Mouse (Mus musculus) erythroblast, embryonic 14.5 days (primary cell): ENCODE results near the gene Smarca4. TPM values are rescaled to one million over a fixed set of nuclear protein-coding genes. Genes with fewer than 3 reads are reported as not detected.

ENCODE experiments used
- H3K27me3 ChIP-seq: 2 replicates; pipeline ENCODE4 v1.6.1; 2012; ENCODE audit warnings: inconsistent platforms; ENCODE audit not compliant: control insufficient read depth
- H3K36me3 ChIP-seq: 2 replicates; pipeline ENCODE4 v1.6.1; 2012; ENCODE audit warnings: mild to moderate bottlenecking, inconsistent platforms; ENCODE audit not compliant: control insufficient read depth
- H3K4me1 ChIP-seq: 2 replicates; pipeline ENCODE4 v1.6.1; 2012; ENCODE audit warnings: inconsistent platforms; ENCODE audit not compliant: control insufficient read depth
- H3K4me3 ChIP-seq: replicated peaks from 2 replicates; pipeline ENCODE3; 2012; ENCODE audit warnings: moderate library complexity, mild to moderate bottlenecking, inconsistent platforms
- H3K9me3 ChIP-seq: 2 replicates; pipeline ENCODE4 v1.6.1; 2012; ENCODE audit warnings: low read length, inconsistent platforms, mixed read lengths; ENCODE audit not compliant: control insufficient read depth
- GATA1 ChIP-seq: IDR thresholded peaks from 2 replicates; pipeline ENCODE4 v1.6.1; 2012; ENCODE audit warnings: low read length, inconsistent platforms, mixed read lengths
- TAL1 ChIP-seq: IDR thresholded peaks from 3 replicates; pipeline ENCODE4 v1.6.1; 2012; ENCODE audit warnings: low read length, inconsistent platforms, mixed read lengths
- polyA plus RNA-seq: library from polyadenylated mRNA; stranded (reverse); fragments of >175 nt; gene quantifications from 2 replicates; pipeline ENCODE4 v1.2.3, GENCODE M21; 2012

Smarca4 gene
- polyA plus RNA-seq, 1 experiment, result 11.3 TPM

DNA sequence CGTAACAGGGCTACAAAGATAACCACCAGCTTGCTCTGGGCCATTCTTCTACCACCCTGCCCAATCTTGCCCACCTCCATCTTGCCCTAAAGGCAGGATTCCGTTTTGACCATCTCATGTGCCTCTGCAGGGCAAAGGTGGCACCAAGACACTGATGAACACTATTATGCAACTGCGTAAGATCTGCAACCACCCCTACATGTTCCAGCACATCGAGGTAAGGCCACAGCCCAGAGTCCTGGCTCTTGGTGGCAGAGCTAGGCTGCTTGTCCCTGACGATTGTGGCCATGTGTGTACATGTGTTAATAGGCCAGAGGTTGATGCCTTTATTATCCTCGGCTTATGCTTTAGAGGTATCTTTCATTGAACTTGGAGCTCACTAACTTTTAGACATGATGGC, 54.4 kb downstream of the Smarca4 start:
- TF ChIP-seq TAL1 (no peak), GATA1 (no peak)
- Histone ChIP-seq H3K4me1 (no peaks in the 10 kb centered on the region), H3K9me3 (no peaks in the 10 kb centered on the region), H3K36me3 (peaks cover 100% of the 10 kb centered on the region), H3K27me3 (no peaks in the 10 kb centered on the region), H3K4me3 (no peak overlapping the region)

DNA sequence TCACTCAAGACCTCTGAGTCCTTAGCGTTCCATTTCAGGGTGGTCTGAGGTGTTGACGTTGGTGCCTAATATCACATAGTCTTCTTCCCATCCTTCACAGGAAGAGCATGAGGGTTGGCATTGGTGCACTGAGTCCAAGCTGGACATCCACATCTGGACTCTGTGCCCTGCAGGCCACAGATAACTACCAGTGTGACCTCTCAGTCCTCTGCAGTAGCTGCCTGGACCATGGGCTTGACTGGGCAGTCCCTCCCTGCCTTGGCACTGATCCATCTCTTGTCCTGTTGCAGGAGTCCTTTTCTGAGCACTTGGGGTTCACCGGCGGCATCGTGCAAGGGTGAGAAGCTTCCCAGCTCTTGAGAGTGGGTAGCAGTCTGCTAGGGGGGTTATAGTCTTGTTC, 55.8 kb downstream of the Smarca4 start:
- TF ChIP-seq TAL1 (no peak), GATA1 (no peak)
- peaks cover 100% of the 10 kb centered on the region for H3K36me3 ChIP-seq

DNA sequence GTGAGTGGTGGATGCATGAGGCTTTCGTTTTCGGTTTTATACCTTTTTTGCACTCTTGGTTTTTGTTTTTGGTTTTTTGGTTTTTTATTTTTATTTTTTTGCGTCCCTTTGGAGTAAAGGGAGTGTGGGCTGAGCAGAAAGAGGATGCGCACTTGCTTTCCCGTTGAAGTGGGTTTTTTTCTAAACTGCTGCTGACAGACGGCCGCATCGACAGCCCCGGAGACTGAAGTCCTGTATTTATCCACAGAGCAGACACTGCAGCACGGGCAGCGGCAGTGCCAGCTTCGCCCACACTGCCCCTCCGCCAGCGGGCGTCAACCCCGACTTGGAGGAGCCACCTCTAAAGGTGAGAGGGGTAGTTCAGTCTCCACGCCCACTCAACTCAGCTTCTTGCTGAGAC, 61.7 kb downstream of the Smarca4 start:
- no peak for TF ChIP-seq TAL1
- TF ChIP-seq GATA1, result no peak
- H3K4me3 ChIP-seq, result no peak overlapping the region
- no peaks in the 10 kb centered on the region for H3K27me3 ChIP-seq
- no peaks in the 10 kb centered on the region for H3K4me1 ChIP-seq
- peaks cover 94% of the 10 kb centered on the region for H3K36me3 ChIP-seq
- H3K9me3 ChIP-seq, result no peaks in the 10 kb centered on the region

More for the DNA sequence above, 55.8 kb downstream of the Smarca4 start:
- no peak overlapping the region for H3K4me3 ChIP-seq
- no peaks in the 10 kb centered on the region for H3K27me3 ChIP-seq
- H3K9me3 ChIP-seq, result no peaks in the 10 kb centered on the region
- H3K4me1 ChIP-seq, result no peaks in the 10 kb centered on the region

DNA sequence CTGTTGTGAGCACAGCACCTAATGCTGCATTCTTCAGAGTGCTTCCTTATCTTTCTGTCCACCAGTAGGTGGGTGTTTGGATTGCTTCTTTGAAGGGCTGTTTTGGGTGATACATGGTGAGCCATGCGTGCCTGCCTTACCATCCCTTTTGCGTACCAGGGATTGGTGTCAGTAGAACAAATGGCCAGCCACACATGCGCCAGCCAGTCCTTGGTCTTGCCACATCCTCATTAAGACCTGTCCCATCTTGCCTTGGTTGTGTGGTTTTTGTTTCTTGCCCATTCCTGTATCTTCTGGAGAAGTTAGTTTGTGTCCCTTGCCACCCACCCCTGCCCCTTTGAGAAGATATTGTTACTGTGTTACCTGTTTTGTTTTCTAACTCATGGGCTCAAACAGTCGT, 64.5 kb downstream of the Smarca4 start:
- no peak for TF ChIP-seq TAL1
- no peak for TF ChIP-seq GATA1
- Histone ChIP-seq H3K9me3 (no peaks in the 10 kb centered on the region), H3K36me3 (peaks cover 94% of the 10 kb centered on the region), H3K4me3 (no peak overlapping the region), H3K4me1 (no peaks in the 10 kb centered on the region), H3K27me3 (no peaks in the 10 kb centered on the region)

DNA sequence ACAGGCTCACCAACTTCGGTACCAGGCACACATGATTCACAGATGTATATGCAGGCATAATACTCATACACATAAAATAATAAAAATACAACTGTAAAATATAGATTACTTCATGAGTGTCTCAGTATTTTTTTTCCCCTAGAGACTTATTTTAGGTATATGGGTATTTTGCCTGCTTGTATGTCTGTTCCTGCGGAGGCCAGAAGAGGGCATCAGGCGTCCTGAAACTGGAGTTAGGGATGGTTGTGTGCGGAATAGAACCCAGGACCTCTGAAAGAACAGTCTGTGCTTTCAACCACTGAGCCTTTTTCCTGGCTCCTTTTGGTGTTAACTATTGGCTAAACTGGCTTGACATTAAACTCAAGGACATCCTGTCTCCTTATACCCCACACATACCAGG, 66.9 kb downstream of the Smarca4 start:
- no peak overlapping the region for H3K4me3 ChIP-seq
- H3K36me3 ChIP-seq, result peaks cover 94% of the 10 kb centered on the region
- no peaks in the 10 kb centered on the region for H3K4me1 ChIP-seq
- H3K9me3 ChIP-seq, result no peaks in the 10 kb centered on the region
- TF ChIP-seq GATA1, result no peak
- TF ChIP-seq TAL1, result no peak
- H3K27me3 ChIP-seq, result no peaks in the 10 kb centered on the region

DNA sequence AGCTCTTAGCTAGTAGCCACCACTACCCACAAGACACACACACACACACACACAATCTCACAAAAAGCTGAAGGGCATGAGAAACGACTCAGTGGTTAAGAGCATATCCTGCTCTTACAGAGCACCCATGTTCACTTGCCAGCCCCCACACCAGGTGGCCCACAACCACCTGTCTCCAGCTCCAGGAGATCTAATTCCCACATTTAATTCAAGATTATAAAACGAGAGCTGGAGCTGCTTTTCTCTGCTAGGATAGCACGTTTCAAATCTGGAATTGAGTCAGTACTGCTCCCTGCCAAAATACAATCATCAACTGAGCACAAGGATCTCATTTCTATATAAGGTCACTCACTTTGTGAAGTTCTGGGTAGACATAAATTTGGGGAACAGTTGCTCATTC, 67.9 kb downstream of the Smarca4 start:
- no peaks in the 10 kb centered on the region for H3K9me3 ChIP-seq
- H3K36me3 ChIP-seq, result peaks cover 94% of the 10 kb centered on the region
- no peaks in the 10 kb centered on the region for H3K27me3 ChIP-seq
- H3K4me1 ChIP-seq, result no peaks in the 10 kb centered on the region
- TF ChIP-seq GATA1 (no peak), TAL1 (no peak)
- H3K4me3 ChIP-seq, result no peak overlapping the region

DNA sequence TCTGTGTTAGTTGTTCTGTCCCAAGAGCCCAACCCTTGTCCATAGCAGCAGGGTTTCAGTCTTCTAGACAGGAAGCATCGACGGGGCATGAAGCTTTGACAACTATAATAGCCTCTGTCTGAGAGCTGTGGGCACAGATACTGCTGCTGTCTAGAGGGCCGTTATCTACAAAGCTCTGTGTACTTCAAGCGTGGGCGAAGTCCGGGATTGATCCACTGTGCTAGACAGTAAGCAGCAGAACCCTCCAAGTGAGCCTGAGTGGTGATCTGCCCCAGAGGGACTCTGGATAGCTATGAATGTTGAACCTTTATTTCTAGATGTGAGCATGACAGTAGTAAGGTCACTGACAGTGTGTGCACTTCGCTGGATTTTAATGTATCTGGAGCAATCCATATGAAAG, 72.6 kb downstream of the Smarca4 start:
- no peaks in the 10 kb centered on the region for H3K9me3 ChIP-seq
- peaks cover 94% of the 10 kb centered on the region for H3K36me3 ChIP-seq
- no peak overlapping the region for H3K4me3 ChIP-seq
- no peaks in the 10 kb centered on the region for H3K4me1 ChIP-seq
- TF ChIP-seq GATA1, result no peak
- no peak for TF ChIP-seq TAL1
- no peaks in the 10 kb centered on the region for H3K27me3 ChIP-seq

DNA sequence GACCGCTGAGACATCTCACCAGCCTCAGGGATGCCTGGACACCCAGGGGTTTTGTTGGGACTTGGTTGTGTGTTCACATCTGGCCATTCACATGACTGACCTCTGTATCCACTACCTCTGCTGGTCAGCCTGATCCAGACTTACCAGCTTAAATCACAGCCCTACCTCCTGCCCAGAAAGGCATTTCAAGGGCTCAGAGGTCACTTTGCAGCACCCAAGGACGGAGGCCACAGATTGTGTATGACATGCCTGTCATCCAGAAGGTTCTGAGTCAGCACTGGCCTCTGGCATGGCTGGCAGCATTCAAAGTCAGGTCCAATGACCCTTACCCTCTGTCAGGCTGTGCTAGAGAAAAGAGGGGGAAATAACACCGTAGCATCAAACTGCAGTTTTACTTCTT, 74.1 kb downstream of the Smarca4 start:
- Histone ChIP-seq H3K27me3 (no peaks in the 10 kb centered on the region), H3K36me3 (peaks cover 93% of the 10 kb centered on the region), H3K4me3 (no peak overlapping the region), H3K9me3 (no peaks in the 10 kb centered on the region), H3K4me1 (no peaks in the 10 kb centered on the region)
- TF ChIP-seq TAL1, result no peak
- no peak for TF ChIP-seq GATA1

DNA sequence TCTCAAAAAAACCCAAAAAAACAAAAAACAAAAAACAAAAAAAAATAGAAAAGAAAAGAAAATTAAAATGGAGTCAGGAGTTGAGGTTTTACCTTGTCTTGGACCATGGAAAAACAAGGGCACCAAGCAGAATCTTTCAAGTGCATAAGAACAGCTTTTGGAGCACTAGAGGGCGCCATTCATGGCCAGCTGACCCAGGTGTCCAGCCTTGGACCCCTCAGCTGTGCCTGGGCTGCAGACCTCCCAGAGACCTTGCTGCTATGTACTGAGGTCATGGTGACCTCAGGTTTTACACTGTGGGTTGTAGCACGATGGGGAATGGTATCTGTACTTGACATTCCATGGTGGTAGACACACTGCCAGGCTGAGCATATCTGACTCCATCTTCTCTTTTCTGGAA, 75.9 kb downstream of the Smarca4 start:
- H3K36me3 ChIP-seq, result peaks cover 92% of the 10 kb centered on the region
- no peaks in the 10 kb centered on the region for H3K27me3 ChIP-seq
- H3K4me3 ChIP-seq, result no peak overlapping the region
- no peaks in the 10 kb centered on the region for H3K4me1 ChIP-seq
- H3K9me3 ChIP-seq, result no peaks in the 10 kb centered on the region
- TF ChIP-seq GATA1 (no peak), TAL1 (no peak)

DNA sequence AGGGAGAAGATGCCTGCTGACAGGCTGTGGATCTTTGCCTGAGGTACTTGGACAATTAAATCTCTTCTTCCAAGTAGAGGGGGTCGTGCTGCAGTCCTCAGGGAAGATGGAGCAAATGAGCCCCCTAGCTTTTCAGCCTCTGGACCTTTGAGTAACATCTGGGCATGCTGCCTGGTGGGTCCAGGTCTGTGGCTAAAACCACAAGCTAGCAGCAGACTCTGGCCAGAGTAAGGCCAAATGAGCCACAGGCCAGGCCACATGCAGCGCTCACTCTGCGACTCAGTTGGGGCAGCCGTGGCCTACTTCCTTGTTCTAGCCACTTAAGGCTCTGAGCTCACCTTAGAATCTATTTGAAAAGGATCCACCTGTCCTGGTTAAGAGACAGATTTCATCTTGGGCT, 76.5 kb downstream of the Smarca4 start:
- Histone ChIP-seq H3K27me3 (no peaks in the 10 kb centered on the region), H3K9me3 (no peaks in the 10 kb centered on the region), H3K36me3 (peaks cover 92% of the 10 kb centered on the region), H3K4me3 (no peak overlapping the region), H3K4me1 (no peaks in the 10 kb centered on the region)
- no peak for TF ChIP-seq GATA1
- TF ChIP-seq TAL1, result no peak
